Mouse (Mus musculus) intestine, postnatal 0 days (tissue): ENCODE measurements around the gene Galns. TPM values are rescaled to one million over a fixed set of nuclear protein-coding genes. Genes with fewer than 3 reads are reported as not detected.

Experiments used
- ATAC-seq: fragments of 200-750 bp; cut with Nextera tagmentation; 2 replicates; pipeline ENCODE4 v1.8.0; 2017; ENCODE audit warnings: mild to moderate bottlenecking, moderate TSS enrichment, moderate library complexity
- H3K27ac ChIP-seq: fragments of 300-500 bp; sonication (generic); 2 replicates; pipeline ENCODE4 v1.5.1; 2014; ENCODE audit warnings: mild to moderate bottlenecking, low read depth, low read length, moderate library complexity
- H3K27me3 ChIP-seq: fragments of 300-500 bp; sonication (generic); replicated peaks from 2 replicates; pipeline ENCODE4 v1.6.1; 2014; ENCODE audit warnings: low read length, mixed read lengths; ENCODE audit not compliant: control insufficient read depth, insufficient read depth
- H3K36me3 ChIP-seq: fragments of 300-500 bp; sonication (generic); 2 replicates; pipeline ENCODE4 v1.6.1; 2014; ENCODE audit warnings: mild to moderate bottlenecking, moderate library complexity; ENCODE audit not compliant: control insufficient read depth, insufficient read depth
- H3K4me1 ChIP-seq: fragments of 300-500 bp; sonication (generic); replicated peaks from 2 replicates; pipeline ENCODE4 v1.6.1; 2014; ENCODE audit warnings: antibody characterized with exemption, low read length, mixed read lengths; ENCODE audit not compliant: control insufficient read depth, insufficient read depth
- H3K4me2 ChIP-seq: fragments of 300-500 bp; sonication (generic); replicated peaks from 2 replicates; pipeline ENCODE4 v1.6.1; 2014; ENCODE audit warnings: low read depth, mild to moderate bottlenecking, moderate library complexity
- H3K4me3 ChIP-seq: fragments of 300-500 bp; sonication (generic); 2 replicates; pipeline ENCODE4 v1.5.1; 2014; ENCODE audit warnings: low read depth, low read length
- H3K9ac ChIP-seq: fragments of 300-500 bp; sonication (generic); 2 replicates; pipeline ENCODE4 v1.6.1; 2014; ENCODE audit warnings: mild to moderate bottlenecking, low read depth, low read length
- H3K9me3 ChIP-seq: fragments of 300-500 bp; sonication (generic); 2 replicates; pipeline ENCODE4 v1.6.1; 2016; ENCODE audit warnings: mixed run types; ENCODE audit not compliant: control insufficient read depth
- CTCF ChIP-seq: sonication (generic); IDR thresholded peaks from 2 replicates; pipeline ENCODE4 v1.5.1; 2016; ENCODE audit warnings: low read depth, mild to moderate bottlenecking, control low read depth, antibody characterized with exemption, moderate library complexity
- WGBS: fragments of 180-500 bp; shearing (Covaris S2); extraction: QIAGEN DNeasy Blood & Tissue Kit; methylation state at CpG from one replicate; pipeline ENCODE4 v1.1.7; 2014; 5-methylcytosine and 5-hydroxymethylcytosine counted together
- microRNA-seq: library from miRNA; unstranded; fragments of <30 nt; microRNA quantifications from one replicate; pipeline ENCODE4, GENCODE M21; 2016
- polyA plus RNA-seq: library from polyadenylated mRNA; unstranded; fragments of >200 nt; fragmentation: Nextera tagmentation; extraction: Ambion mirVana; gene quantifications from 2 replicates; pipeline ENCODE4 v1.2.1, GENCODE M21; 2015

Gene Galns
- polyA plus RNA-seq, 1 experiment from 2014 or later: 58.1 TPM

DNA sequence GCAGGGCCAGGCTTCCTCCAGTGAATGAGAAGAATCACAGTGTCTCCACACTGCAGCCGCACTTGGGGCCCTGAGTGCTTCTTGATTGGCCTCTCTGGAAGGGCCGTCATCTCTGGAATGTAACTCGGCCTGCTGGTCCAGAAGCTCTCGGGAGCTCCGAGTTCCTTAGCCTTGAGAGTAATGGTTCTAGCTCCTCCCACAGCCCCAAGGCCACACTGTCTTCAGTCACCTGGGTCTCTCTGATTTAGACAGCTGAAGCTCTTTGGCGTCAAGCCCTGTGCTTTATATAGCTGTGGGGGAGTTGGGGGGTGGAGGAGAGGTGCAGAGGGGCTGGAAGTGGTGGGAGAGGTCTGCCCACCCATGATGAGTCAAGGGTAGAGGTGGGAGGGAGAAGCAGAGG is 74.2 kb downstream of the Galns start:
- Histone ChIP-seq H3K4me2 (0 out of 2 replicates have a peak overlapping the region, but pooled peaks have one; percentile 13), H3K36me3 (no peaks in the 10 kb centered on the region; the same call in 1 of the 2 replicates), H3K4me1 (no peaks in the 10 kb centered on the region), H3K4me3 (no peak overlapping the region), H3K27ac (peak overlapping the region; percentile 47), H3K9me3 (no peaks in the 10 kb centered on the region), H3K27me3 (no peaks in the 10 kb centered on the region), H3K9ac (no peak overlapping the region)
- WGBS: 6% methylated on average over 6 of the region's 6 CpGs
- TF ChIP-seq CTCF: no peak
- peak; percentile 78 for ATAC-seq

GRCm38 (mm10) chr8:122531312-122531711 is 80.0 kb downstream of the Galns start:
- no peak for TF ChIP-seq CTCF
- WGBS: 73% methylated on average over 8 of the region's 8 CpGs
- no peaks in the 10 kb centered on the region for H3K36me3 ChIP-seq
- H3K27me3 ChIP-seq: no peaks in the 10 kb centered on the region
- H3K4me1 ChIP-seq: no peaks in the 10 kb centered on the region
- H3K4me3 ChIP-seq: no peak overlapping the region
- no peaks in the 10 kb centered on the region for H3K9me3 ChIP-seq
- no peak overlapping the region; the same call in 1 of the 2 replicates for H3K27ac ChIP-seq
- no peak overlapping the region for H3K4me2 ChIP-seq
- ATAC-seq: no peak
- H3K9ac ChIP-seq: no peak overlapping the region

- peak; percentile 68 for ATAC-seq
- H3K9ac ChIP-seq: no peak overlapping the region
- H3K27ac ChIP-seq: no peak overlapping the region
- 0 out of 2 replicates have a peak, but pooled peaks cover 5% of the 10 kb centered on the region for H3K4me1 ChIP-seq
- no peak overlapping the region for H3K4me2 ChIP-seq
- H3K27me3 ChIP-seq: no peaks in the 10 kb centered on the region
- WGBS: 78% methylated on average over 4 of the region's 4 CpGs
- no peaks in the 10 kb centered on the region for H3K9me3 ChIP-seq
- H3K36me3 ChIP-seq: no peaks in the 10 kb centered on the region
- H3K4me3 ChIP-seq: no peak overlapping the region
- no peak for TF ChIP-seq CTCF
These were observed 82.1 kb downstream of the Galns start for GRCm38 (mm10) chr8:122529159-122529558.

Small RNAs within 50 kb of the gene (microRNA-seq; reads per million reads assigned to microRNA genes)
- not detected for gene Mir6396

Other genes with a start within 250 kb of the Galns start
- gene Zc3h18, start 234.9 kb downstream of the Galns start, polyA plus RNA-seq: 24.0 and 26.1 TPM in 2 replicates
- gene Il17c, start 189.4 kb downstream of the Galns start, polyA plus RNA-seq: not detected in 2 replicates
- 292 and 312 TPM in 2 replicates for gene Cyba, start 178.5 kb downstream of the Galns start, polyA plus RNA-seq
- 18.7 and 19.2 TPM in 2 replicates for gene Mvd, start 168.0 kb downstream of the Galns start, polyA plus RNA-seq
- gene Snai3, start 150.7 kb downstream of the Galns start, polyA plus RNA-seq: 0.33 and 0.46 TPM in 2 replicates
- gene Rnf166, start 135.4 kb downstream of the Galns start, polyA plus RNA-seq: 22.7 and 22.8 TPM in 2 replicates
- 22.4 and 26.4 TPM in 2 replicates for gene Ctu2, start 135.3 kb downstream of the Galns start, polyA plus RNA-seq
- gene Piezo1, start 60.1 kb downstream of the Galns start, polyA plus RNA-seq: 4.4 and 7.3 TPM in 2 replicates
- 13.3 and 14.0 TPM in 2 replicates for gene Cdt1, start 43.4 kb downstream of the Galns start, polyA plus RNA-seq
- gene Aprt, start 34.6 kb downstream of the Galns start, polyA plus RNA-seq: 676 and 681 TPM in 2 replicates
- gene Trappc2l, start 177 bp upstream of the Galns start, polyA plus RNA-seq: 136 and 144 TPM in 2 replicates
- gene Pabpn1l, start 11.3 kb upstream of the Galns start, polyA plus RNA-seq: 0.13 TPM in 1 of 2 replicates, not detected in the other
- gene Cbfa2t3, start 87.6 kb upstream of the Galns start, polyA plus RNA-seq: 5.9 and 7.6 TPM in 2 replicates
- 22.8 and 22.9 TPM in 2 replicates for gene Acsf3, start 164.0 kb upstream of the Galns start, polyA plus RNA-seq
- gene Cdh15, start 236.5 kb upstream of the Galns start, polyA plus RNA-seq: 0.04 and 0.07 TPM in 2 replicates